Mouse (Mus musculus): Measurements from ENCODE around the gene Man1a. TPM values are rescaled to one million over a fixed set of nuclear protein-coding genes. Genes with fewer than 3 reads are reported as not detected.

The Man1a gene
- polyA plus RNA-seq, 1 experiment from 2014 or later = 12.6 TPM

DNA sequence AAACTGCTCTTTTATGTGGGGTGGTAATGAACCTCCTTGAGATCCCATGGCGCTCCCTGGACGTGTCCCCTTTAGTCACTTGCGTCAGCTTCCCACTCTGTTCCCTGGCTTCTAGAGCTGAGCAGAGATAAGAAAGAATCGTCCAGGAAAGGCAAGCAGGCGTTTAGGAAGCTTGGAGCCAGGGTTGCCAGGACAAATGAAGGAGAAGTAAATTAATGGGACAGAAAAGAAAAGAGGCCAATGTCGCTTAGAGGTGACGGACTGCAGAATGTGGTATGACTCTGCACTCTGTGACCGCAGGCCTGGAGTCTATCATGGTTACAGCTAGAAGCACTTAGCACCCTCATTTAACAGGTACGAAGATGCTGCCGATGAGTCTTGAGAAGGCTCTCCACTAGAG lies 37.7 kb downstream of the Man1a start:
- no peaks in the 10 kb centered on the region for H3K27me3 ChIP-seq (replicated peaks; ENCODE audit: control insufficient read depth, insufficient read depth, low read length)
- peaks cover 56% of the 10 kb centered on the region for H3K4me1 ChIP-seq (replicated peaks; ENCODE audit: control insufficient read depth, insufficient read depth, low read length)
- no peaks in the 10 kb centered on the region for H3K36me3 ChIP-seq (ENCODE audit: control insufficient read depth, insufficient read depth, low read length)
- peak overlapping the region; percentile 71 for H3K27ac ChIP-seq (ENCODE audit: low read depth, low read length)
- WGBS = 36% methylated on average over 10 of the region's 10 CpGs
- DNase-seq (ENCODE audit: low spot score) = no peak
- no peak overlapping the region for H3K4me3 ChIP-seq (ENCODE audit: low read depth, low read length)
- H3K9me3 ChIP-seq (ENCODE audit: control insufficient read depth, low read length) = no peaks in the 10 kb centered on the region
- no peak for ATAC-seq (replicated peaks; ENCODE audit: low FRiP score)
- H3K4me2 ChIP-seq = peak overlapping the region; percentile 46
- H3K9ac ChIP-seq (ENCODE audit: low read depth, low read length) = peak overlapping the region; percentile 49

DNA sequence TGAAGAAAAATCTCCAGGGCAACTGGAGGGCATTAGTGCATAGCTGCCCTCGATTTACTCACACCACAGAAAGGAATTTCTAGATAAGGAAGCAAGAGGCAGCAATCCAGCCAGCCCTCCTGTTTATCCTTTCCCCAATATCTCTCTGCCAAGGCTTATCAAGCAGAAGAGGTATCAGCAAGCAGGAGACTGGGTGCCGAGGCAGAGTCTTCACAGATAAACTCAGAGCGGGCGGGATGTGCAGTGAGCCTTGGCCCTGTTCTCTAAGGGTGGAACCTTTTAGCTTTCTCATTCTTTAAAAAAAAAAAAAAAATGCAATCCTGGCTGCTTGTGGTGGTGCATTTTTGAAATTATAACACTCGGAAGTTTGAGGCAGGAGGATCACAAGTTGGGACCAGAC lies 38.2 kb downstream of the Man1a start:
- H3K4me2 ChIP-seq = peak overlapping the region; percentile 46; the same call in 1 of the 2 replicates
- WGBS = 19% methylated on average over 5 of the region's 5 CpGs
- ATAC-seq (replicated peaks; ENCODE audit: low FRiP score) = peak; percentile 88
- H3K27ac ChIP-seq (ENCODE audit: low read depth, low read length) = peak overlapping the region; percentile 71; the same call in 1 of the 2 replicates
- no peaks in the 10 kb centered on the region for H3K27me3 ChIP-seq (replicated peaks; ENCODE audit: control insufficient read depth, insufficient read depth, low read length)
- no peaks in the 10 kb centered on the region for H3K9me3 ChIP-seq (ENCODE audit: control insufficient read depth, low read length)
- H3K4me3 ChIP-seq (ENCODE audit: low read depth, low read length) = no peak overlapping the region
- DNase-seq (ENCODE audit: low spot score) = no peak
- H3K9ac ChIP-seq (ENCODE audit: low read depth, low read length) = no peak overlapping the region
- peaks cover 53% of the 10 kb centered on the region for H3K4me1 ChIP-seq (replicated peaks; ENCODE audit: control insufficient read depth, insufficient read depth, low read length)
- H3K36me3 ChIP-seq (ENCODE audit: control insufficient read depth, insufficient read depth, low read length) = no peaks in the 10 kb centered on the region

DNA sequence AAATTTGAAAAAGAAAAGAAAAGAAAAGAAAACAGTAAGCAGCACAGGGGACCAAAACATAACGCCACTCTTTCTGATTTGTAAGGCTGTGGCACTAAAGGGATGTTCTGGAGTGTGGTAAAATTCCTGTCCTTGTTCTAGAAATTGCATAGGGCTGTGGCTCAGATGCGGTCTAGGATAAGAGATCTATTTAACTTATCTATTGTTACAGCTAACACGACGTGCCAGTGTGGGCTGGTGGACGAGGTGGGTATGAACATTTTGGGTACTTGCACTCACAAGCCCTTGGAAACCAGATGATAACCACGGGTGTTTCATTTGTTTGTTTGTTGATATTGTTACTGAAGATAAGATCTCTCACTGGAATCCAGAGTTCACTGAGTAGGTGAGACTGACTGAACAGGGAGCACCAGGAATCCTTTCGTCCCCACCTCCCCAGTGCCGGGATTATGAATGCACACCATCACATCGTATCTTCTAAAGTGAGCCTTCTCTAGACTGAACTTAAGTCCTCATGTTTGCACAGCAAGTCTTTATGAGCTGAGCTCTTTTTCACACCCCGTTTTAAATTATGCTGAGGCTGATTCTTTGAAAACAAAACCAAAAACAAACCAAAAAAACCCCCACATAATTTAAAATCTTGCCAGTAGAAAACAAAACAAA lies 38.9 kb downstream of the Man1a start:
- Histone ChIP-seq H3K4me3 (ENCODE audit: low read depth, low read length) (no peak overlapping the region), H3K4me1 (replicated peaks; ENCODE audit: control insufficient read depth, insufficient read depth, low read length) (peaks cover 52% of the 10 kb centered on the region), H3K9ac (ENCODE audit: low read depth, low read length) (no peak overlapping the region), H3K27ac (ENCODE audit: low read depth, low read length) (no peak overlapping the region), H3K4me2 (peak overlapping the region; percentile 35), H3K9me3 (ENCODE audit: control insufficient read depth, low read length) (no peaks in the 10 kb centered on the region), H3K27me3 (replicated peaks; ENCODE audit: control insufficient read depth, insufficient read depth, low read length) (no peaks in the 10 kb centered on the region), H3K36me3 (ENCODE audit: control insufficient read depth, insufficient read depth, low read length) (no peaks in the 10 kb centered on the region)
- 56% methylated on average over 10 of the region's 10 CpGs for WGBS
- DNase-seq (ENCODE audit: low spot score) (no peak), ATAC-seq (replicated peaks; ENCODE audit: low FRiP score) (no peak)

DNA sequence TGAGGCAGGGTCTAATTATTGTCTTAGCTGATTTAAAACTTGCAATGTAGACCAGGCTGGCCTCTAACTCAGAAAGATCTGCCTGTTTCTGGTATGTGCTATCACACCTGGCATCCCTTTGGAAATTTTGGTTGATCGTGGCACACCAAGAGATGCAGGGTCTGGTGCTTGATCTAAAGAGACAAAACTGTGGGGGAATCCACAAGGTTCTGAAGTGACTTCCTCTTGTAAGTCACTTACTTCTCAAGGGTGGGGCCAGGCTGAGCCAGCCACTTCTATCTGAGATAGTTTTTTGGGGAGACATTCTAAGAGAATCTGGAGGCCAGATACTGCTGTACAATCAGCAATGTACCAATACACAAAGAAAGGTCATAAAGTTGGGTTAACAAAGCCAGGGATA lies 40.8 kb downstream of the Man1a start:
- H3K9me3 ChIP-seq (ENCODE audit: control insufficient read depth, low read length) = no peaks in the 10 kb centered on the region
- H3K9ac ChIP-seq (ENCODE audit: low read depth, low read length) = no peak overlapping the region
- DNase-seq (ENCODE audit: low spot score) (no peak), ATAC-seq (replicated peaks; ENCODE audit: low FRiP score) (no peak)
- peaks cover 37% of the 10 kb centered on the region for H3K4me1 ChIP-seq (replicated peaks; ENCODE audit: control insufficient read depth, insufficient read depth, low read length)
- H3K4me2 ChIP-seq = no peak overlapping the region
- no peaks in the 10 kb centered on the region for H3K27me3 ChIP-seq (replicated peaks; ENCODE audit: control insufficient read depth, insufficient read depth, low read length)
- no peak overlapping the region for H3K27ac ChIP-seq (ENCODE audit: low read depth, low read length)
- no peak overlapping the region for H3K4me3 ChIP-seq (ENCODE audit: low read depth, low read length)
- WGBS = 70% methylated on average over 1 of the region's 1 CpGs
- no peaks in the 10 kb centered on the region; the same call in 1 of the 2 replicates for H3K36me3 ChIP-seq (ENCODE audit: control insufficient read depth, insufficient read depth, low read length)

DNA sequence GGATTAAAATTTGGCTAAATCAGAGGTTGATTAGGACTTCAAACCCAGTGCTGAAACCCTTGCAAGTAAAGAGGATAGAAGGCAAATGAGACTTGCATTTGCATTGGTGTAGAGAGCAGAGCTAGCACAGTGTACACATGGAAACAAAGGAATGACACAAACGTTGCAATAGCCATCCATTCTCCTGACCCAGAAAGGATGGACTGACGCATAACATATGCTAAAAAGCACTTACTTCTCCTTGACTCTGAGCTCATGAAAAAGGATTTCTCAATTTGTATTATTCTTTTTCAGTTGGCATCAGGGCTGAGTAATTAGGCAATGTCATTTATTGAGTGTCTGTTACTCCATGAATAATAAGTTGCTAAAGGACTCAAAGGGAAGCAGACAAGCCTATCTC lies 41.6 kb downstream of the Man1a start:
- WGBS = 74% methylated on average over 2 of the region's 2 CpGs
- H3K36me3 ChIP-seq (ENCODE audit: control insufficient read depth, insufficient read depth, low read length) = no peaks in the 10 kb centered on the region; the same call in 1 of the 2 replicates
- peaks cover 29% of the 10 kb centered on the region for H3K4me1 ChIP-seq (replicated peaks; ENCODE audit: control insufficient read depth, insufficient read depth, low read length)
- no peak overlapping the region for H3K4me2 ChIP-seq
- H3K4me3 ChIP-seq (ENCODE audit: low read depth, low read length) = no peak overlapping the region
- H3K9me3 ChIP-seq (ENCODE audit: control insufficient read depth, low read length) = no peaks in the 10 kb centered on the region
- H3K27me3 ChIP-seq (replicated peaks; ENCODE audit: control insufficient read depth, insufficient read depth, low read length) = no peaks in the 10 kb centered on the region
- no peak overlapping the region for H3K27ac ChIP-seq (ENCODE audit: low read depth, low read length)
- no peak for DNase-seq (ENCODE audit: low spot score)
- ATAC-seq (replicated peaks; ENCODE audit: low FRiP score) = no peak
- H3K9ac ChIP-seq (ENCODE audit: low read depth, low read length) = no peak overlapping the region

DNA sequence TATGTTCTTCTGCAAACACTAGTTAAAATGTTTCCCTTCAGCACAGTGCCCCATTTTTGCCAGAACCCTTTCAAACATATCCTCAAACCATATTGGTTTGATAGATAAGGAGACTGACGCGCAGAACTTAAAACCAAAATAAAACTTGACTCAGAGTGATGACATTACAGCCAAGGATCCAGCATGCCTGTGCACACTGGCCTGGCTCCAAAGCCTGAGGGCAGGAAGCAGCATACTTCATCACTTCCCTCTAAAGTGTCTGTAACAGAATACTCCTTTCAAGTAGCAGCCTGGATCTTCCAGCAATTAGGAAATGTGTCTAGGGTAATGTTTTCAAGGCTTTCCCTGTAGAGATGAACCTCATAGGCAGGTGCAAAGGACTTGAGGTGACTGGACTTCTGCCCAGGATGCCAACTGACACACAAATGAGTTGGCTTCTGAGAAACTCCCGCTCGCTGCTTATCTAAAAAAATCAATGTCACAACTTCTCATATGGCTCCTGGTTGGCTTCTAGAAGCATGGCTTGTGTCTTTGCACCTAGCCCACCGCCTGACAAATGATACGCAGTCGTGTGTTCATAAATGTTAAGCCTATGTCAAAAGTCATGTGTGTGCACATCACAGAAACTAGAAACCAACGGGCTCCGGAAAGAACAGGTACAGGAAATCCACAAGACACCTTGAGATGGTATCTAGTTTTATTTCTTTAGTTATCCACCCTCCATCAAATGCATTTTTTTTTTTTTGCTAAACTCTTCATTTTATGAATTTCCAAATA lies 43.9 kb downstream of the Man1a start:
- ATAC-seq (replicated peaks; ENCODE audit: low FRiP score) (peak; percentile 59; the same call in 1 of the 2 replicates), DNase-seq (ENCODE audit: low spot score) (no peak)
- H3K36me3 ChIP-seq (ENCODE audit: control insufficient read depth, insufficient read depth, low read length) = peaks cover 2% of the 10 kb centered on the region; the same call in 1 of the 2 replicates
- H3K4me1 ChIP-seq (replicated peaks; ENCODE audit: control insufficient read depth, insufficient read depth, low read length) = peaks cover 11% of the 10 kb centered on the region
- no peak overlapping the region for H3K27ac ChIP-seq (ENCODE audit: low read depth, low read length)
- H3K9me3 ChIP-seq (ENCODE audit: control insufficient read depth, low read length) = no peaks in the 10 kb centered on the region
- no peak overlapping the region for H3K4me3 ChIP-seq (ENCODE audit: low read depth, low read length)
- no peak overlapping the region for H3K9ac ChIP-seq (ENCODE audit: low read depth, low read length)
- WGBS = 71% methylated on average over 9 of the region's 9 CpGs
- H3K4me2 ChIP-seq = no peak overlapping the region
- H3K27me3 ChIP-seq (replicated peaks; ENCODE audit: control insufficient read depth, insufficient read depth, low read length) = no peaks in the 10 kb centered on the region

DNA sequence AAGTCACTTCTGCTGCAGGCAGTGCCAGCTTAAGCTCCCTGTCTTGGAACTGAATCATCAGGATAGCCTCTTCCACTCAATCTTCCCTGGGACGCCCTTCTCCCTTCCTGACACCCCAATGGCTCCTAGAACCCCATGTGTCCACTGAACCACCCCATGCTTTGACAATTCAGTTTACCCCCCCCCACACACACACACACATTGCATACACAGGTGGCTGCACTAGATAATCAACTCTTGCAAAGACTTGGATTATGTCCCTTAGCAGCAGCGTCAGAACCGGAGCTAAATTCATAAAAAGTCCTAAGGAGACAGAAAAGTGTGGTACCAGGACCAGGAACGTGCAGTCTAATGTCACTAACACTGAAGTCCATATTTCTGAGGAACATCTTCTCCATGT lies 47.5 kb downstream of the Man1a start:
- Histone ChIP-seq H3K36me3 (ENCODE audit: control insufficient read depth, insufficient read depth, low read length) (peaks cover 2% of the 10 kb centered on the region; the same call in 1 of the 2 replicates), H3K4me2 (no peak overlapping the region), H3K27me3 (replicated peaks; ENCODE audit: control insufficient read depth, insufficient read depth, low read length) (no peaks in the 10 kb centered on the region), H3K9ac (ENCODE audit: low read depth, low read length) (no peak overlapping the region), H3K4me1 (replicated peaks; ENCODE audit: control insufficient read depth, insufficient read depth, low read length) (no peaks in the 10 kb centered on the region), H3K27ac (ENCODE audit: low read depth, low read length) (no peak overlapping the region), H3K9me3 (ENCODE audit: control insufficient read depth, low read length) (no peaks in the 10 kb centered on the region), H3K4me3 (ENCODE audit: low read depth, low read length) (no peak overlapping the region)
- ATAC-seq (replicated peaks; ENCODE audit: low FRiP score) (peak; percentile 69; the same call in 1 of the 2 replicates), DNase-seq (ENCODE audit: low spot score) (no peak)
- 94% methylated on average over 4 of the region's 4 CpGs for WGBS

DNA sequence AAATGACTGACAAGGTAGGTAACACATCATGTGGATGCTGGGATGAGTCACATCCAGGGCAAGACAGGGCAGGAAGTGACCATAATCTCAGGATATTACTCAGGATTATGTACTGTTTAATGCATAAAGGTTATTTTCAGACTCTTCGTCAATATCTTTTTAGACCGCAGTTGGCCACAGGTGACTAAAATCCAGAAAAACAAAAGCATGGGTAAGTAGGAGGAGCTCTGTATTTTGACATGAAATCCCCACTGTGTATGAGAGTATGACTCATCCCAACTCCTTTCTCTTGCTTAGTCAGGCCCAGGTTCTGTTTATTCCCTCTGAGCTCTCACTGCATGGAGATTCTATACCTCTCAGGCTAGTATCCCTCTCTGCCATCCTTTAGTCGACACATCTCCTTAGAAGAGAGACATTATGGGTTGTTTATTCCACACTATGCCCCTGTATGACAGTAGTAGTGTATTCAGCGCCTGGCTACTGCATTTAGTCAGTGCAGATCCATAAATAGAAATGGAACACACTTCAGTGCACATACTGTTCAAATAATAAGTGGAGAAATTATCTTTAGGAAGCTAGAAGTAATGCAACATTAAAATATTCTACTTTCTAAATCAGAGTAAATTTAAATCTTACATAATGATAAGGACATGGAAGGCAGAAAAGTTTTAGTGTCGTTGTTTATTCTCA lies 49.5 kb downstream of the Man1a start:
- ATAC-seq (replicated peaks; ENCODE audit: low FRiP score) (no peak), DNase-seq (ENCODE audit: low spot score) (no peak)
- Histone ChIP-seq H3K4me3 (ENCODE audit: low read depth, low read length) (no peak overlapping the region), H3K36me3 (ENCODE audit: control insufficient read depth, insufficient read depth, low read length) (peaks cover 2% of the 10 kb centered on the region; the same call in 1 of the 2 replicates), H3K4me2 (no peak overlapping the region), H3K27ac (ENCODE audit: low read depth, low read length) (no peak overlapping the region), H3K9me3 (ENCODE audit: control insufficient read depth, low read length) (no peaks in the 10 kb centered on the region), H3K9ac (ENCODE audit: low read depth, low read length) (no peak overlapping the region), H3K4me1 (replicated peaks; ENCODE audit: control insufficient read depth, insufficient read depth, low read length) (no peaks in the 10 kb centered on the region), H3K27me3 (replicated peaks; ENCODE audit: control insufficient read depth, insufficient read depth, low read length) (no peaks in the 10 kb centered on the region)
- WGBS = 87% methylated on average over 5 of the region's 5 CpGs

All from liver, embryonic 11.5 days (tissue).